Mouse (Mus musculus) lung, embryonic 14.5 days (tissue): ENCODE measurements around the gene Cd5l. TPM values are rescaled to one million over a fixed set of nuclear protein-coding genes. Genes with fewer than 3 reads are reported as not detected.
"Not testable (repeated sequence)": the region's sequence is repeated elsewhere in the genome, so short reads cannot be mapped to it uniquely, and the experiment has no call there.

Experiments
- ATAC-seq: fragments of 200-750 bp; cut with Nextera tagmentation; 2 replicates; pipeline ENCODE4 v1.8.0; 2017; ENCODE audit warnings: mild to moderate bottlenecking, moderate TSS enrichment, moderate library complexity; ENCODE audit not compliant: insufficient read depth
- DNase-seq: peaks from one replicate; pipeline ENCODE4 v3.0.0-alpha.2; 2015
- H3K27ac ChIP-seq: fragments of 300-500 bp; sonication (generic); 2 replicates; pipeline ENCODE4 v1.5.1; 2014; ENCODE audit warnings: low read depth, mild to moderate bottlenecking, moderate library complexity
- H3K27me3 ChIP-seq: fragments of 300-500 bp; sonication (generic); 2 replicates; pipeline ENCODE4 v1.6.1; 2014; ENCODE audit warnings: low read length, control low read depth; ENCODE audit not compliant: insufficient read depth
- H3K36me3 ChIP-seq: fragments of 300-500 bp; sonication (generic); 2 replicates; pipeline ENCODE4 v1.6.1; 2014; ENCODE audit warnings: control low read depth; ENCODE audit not compliant: insufficient read depth
- H3K4me1 ChIP-seq: fragments of 300-500 bp; sonication (generic); 2 replicates; pipeline ENCODE4 v1.6.1; 2014; ENCODE audit warnings: antibody characterized with exemption, control low read depth; ENCODE audit not compliant: insufficient read depth
- H3K4me2 ChIP-seq: fragments of 300-500 bp; sonication (generic); 2 replicates; pipeline ENCODE4 v1.6.1; 2014; ENCODE audit warnings: mild to moderate bottlenecking
- H3K4me3 ChIP-seq: fragments of 300-500 bp; sonication (generic); 2 replicates; pipeline ENCODE4 v1.5.1; 2014; ENCODE audit warnings: low read depth, low read length
- H3K9ac ChIP-seq: fragments of 300-500 bp; sonication (generic); 2 replicates; pipeline ENCODE4 v1.6.1; 2014
- H3K9me3 ChIP-seq: fragments of 300-500 bp; sonication (generic); 2 replicates; pipeline ENCODE4 v1.6.1; 2016; ENCODE audit warnings: low read depth, low read length, control low read depth
- CTCF ChIP-seq: IDR thresholded peaks from 2 replicates; pipeline ENCODE4 v1.5.1; 2016; ENCODE audit warnings: antibody characterized with exemption, low read depth
- WGBS: fragments of 180-500 bp; shearing (Covaris S2); extraction: QIAGEN DNeasy Blood & Tissue Kit; methylation state at CpG from one replicate; pipeline ENCODE4 v1.1.7; 2014; 5-methylcytosine and 5-hydroxymethylcytosine counted together
- polyA plus RNA-seq: library from polyadenylated mRNA; unstranded; fragments of >200 nt; fragmentation: Nextera tagmentation; extraction: Ambion mirVana; gene quantifications from 2 replicates; pipeline ENCODE4 v1.2.1, GENCODE M21; 2014

Cd5l gene
- 0.12 and 0.27 TPM in 2 replicates for polyA plus RNA-seq

GRCm38 (mm10) chr3:87357581-87357980 is at the start of gene Cd5l:
Cd5l (plus strand) TSS chr3:87357881.
- DNase-seq (no peak), ATAC-seq (no peak)
- no peak within 1 kb of the TSS for H3K9ac ChIP-seq
- no peak for TF ChIP-seq CTCF
- no peaks in the 10 kb centered on the region for H3K36me3 ChIP-seq
- H3K27me3 ChIP-seq = no peaks in the 10 kb centered on the region
- H3K27ac ChIP-seq = no peak within 1 kb of the TSS
- H3K4me1 ChIP-seq = no peaks in the 10 kb centered on the region
- H3K4me3 ChIP-seq = no peak within 1 kb of the TSS
- no peak within 1 kb of the TSS for H3K4me2 ChIP-seq
- H3K9me3 ChIP-seq = no peaks in the 10 kb centered on the region

GRCm38 (mm10) chr3:87309922-87310321 is 47.8 kb upstream of the Cd5l start:
- 58% methylated on average over 2 of the region's 2 CpGs for WGBS
- H3K27me3 ChIP-seq = no peaks in the 10 kb centered on the region
- H3K36me3 ChIP-seq = no peaks in the 10 kb centered on the region
- DNase-seq (peak; percentile 37), ATAC-seq (no peak)
- peak; percentile 42; the same call in 1 of the 2 replicates for TF ChIP-seq CTCF
- H3K9ac ChIP-seq = no peak overlapping the region
- H3K4me3 ChIP-seq = no peak overlapping the region
- H3K27ac ChIP-seq = no peak overlapping the region
- no peaks in the 10 kb centered on the region for H3K4me1 ChIP-seq
- no peak overlapping the region for H3K4me2 ChIP-seq
- no peaks in the 10 kb centered on the region for H3K9me3 ChIP-seq

DNA sequence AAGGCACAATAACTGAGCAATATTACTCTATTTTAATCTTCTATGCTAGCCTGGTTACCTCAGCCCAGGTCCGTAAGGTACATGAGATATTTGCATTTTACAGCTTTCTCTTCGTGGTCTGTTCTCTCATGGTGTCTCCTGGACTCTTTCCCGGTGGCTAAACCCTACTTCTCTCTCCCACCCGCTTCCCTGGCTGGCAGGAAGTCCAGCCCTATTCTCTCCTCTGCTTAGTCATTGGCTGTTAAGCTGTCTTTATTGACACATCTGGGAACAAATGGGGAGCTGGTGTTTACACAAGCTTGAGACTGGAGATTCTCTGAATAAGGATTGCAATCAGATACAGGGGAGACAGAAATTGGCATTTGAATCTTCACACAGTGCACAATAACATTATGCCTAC is 35.1 kb upstream of the Cd5l start:
- H3K9ac ChIP-seq = no peak overlapping the region
- H3K9me3 ChIP-seq = no peaks in the 10 kb centered on the region
- H3K27me3 ChIP-seq = no peaks in the 10 kb centered on the region
- no peak overlapping the region for H3K27ac ChIP-seq
- no peaks in the 10 kb centered on the region for H3K4me1 ChIP-seq
- no peaks in the 10 kb centered on the region for H3K36me3 ChIP-seq
- no peak for TF ChIP-seq CTCF
- no peak overlapping the region for H3K4me3 ChIP-seq
- no peak overlapping the region for H3K4me2 ChIP-seq
- peak; percentile 33 for DNase-seq
- no peak for ATAC-seq
- 47% methylated on average over 4 of the region's 4 CpGs for WGBS

DNA sequence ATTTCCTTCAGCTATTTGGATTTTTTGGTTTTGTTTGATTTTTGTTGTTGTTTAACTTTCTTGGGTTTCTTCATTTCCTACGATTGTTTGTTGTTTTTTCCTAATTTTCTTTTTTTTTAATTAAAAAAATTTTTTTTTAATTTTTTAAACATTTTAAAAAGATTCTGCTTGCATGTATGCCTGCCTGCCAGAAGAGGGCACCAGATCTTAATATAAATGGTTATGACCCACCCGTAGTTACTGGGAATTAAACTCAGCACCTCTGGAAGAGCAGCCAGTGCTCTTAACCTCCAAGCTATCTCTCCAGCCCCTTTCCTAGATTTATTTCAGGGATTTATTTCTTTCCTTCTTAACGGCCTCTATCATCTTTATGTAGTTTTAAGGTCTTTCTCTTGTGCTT is 33.9 kb upstream of the Cd5l start:
- H3K4me3 ChIP-seq = no peak overlapping the region
- H3K4me1 ChIP-seq = no peaks in the 10 kb centered on the region
- ATAC-seq (no peak), DNase-seq (peak; percentile 60)
- no peaks in the 10 kb centered on the region for H3K27me3 ChIP-seq
- no peak overlapping the region for H3K4me2 ChIP-seq
- no peaks in the 10 kb centered on the region for H3K9me3 ChIP-seq
- no peak overlapping the region for H3K9ac ChIP-seq
- no peak overlapping the region for H3K27ac ChIP-seq
- H3K36me3 ChIP-seq = no peaks in the 10 kb centered on the region
- peak; percentile 60 for TF ChIP-seq CTCF
- WGBS = 8% methylated on average over 3 of the region's 3 CpGs

DNA sequence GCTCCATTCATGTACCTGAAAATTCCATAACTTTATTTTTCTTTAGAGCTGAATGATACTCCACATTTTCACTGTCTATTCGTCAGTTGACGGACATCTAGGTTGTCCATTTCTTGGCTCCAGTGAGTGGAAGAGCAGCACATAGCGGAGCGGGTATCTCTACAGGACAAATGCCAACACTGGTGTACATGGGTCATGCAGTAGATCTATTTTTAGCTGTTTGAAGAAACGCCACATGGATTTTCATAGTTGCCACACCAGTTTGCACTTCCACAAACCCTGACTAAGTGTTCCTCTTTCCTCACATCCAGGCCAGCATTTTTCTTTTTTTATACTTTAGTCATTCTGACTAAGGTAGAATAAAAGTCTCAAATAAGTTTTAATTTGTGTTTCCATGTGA is 19.8 kb upstream of the Cd5l start:
- Histone ChIP-seq H3K4me3 (no peak overlapping the region), H3K9me3 (no peaks in the 10 kb centered on the region), H3K9ac (no peak overlapping the region), H3K27me3 (no peaks in the 10 kb centered on the region), H3K36me3 (no peaks in the 10 kb centered on the region), H3K4me1 (no peaks in the 10 kb centered on the region), H3K4me2 (no peak overlapping the region), H3K27ac (no peak overlapping the region)
- TF ChIP-seq CTCF = no peak
- 80% methylated on average over 5 of the region's 5 CpGs for WGBS
- ATAC-seq = no peak
- DNase-seq = no peak

DNA sequence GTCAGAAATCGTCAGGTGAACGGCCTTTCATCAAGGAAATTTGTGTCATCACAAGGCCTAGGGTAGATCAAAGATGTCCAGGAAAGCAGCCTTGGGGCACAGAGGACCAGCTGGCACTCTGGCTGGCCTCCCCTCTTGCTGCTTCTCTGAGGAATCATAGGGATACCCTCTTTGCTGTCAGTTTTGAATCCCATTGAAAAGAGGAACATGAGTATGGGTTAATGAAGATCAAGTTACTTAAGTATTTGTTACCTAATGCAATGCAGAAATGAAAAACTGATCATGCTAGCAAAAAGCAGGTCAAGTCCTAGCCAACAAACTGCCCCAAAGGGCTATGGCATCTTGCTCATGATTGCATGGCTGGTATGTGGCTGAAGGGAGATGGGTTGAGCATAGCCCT is 6.7 kb upstream of the Cd5l start:
- H3K4me3 ChIP-seq, H3K9me3 ChIP-seq, H3K9ac ChIP-seq, H3K4me1 ChIP-seq, H3K36me3 ChIP-seq, H3K27me3 ChIP-seq, DNase-seq, H3K27ac ChIP-seq, H3K4me2 ChIP-seq, ATAC-seq: not testable (repeated sequence)
- WGBS = 75% methylated on average over 2 of the region's 2 CpGs

DNA sequence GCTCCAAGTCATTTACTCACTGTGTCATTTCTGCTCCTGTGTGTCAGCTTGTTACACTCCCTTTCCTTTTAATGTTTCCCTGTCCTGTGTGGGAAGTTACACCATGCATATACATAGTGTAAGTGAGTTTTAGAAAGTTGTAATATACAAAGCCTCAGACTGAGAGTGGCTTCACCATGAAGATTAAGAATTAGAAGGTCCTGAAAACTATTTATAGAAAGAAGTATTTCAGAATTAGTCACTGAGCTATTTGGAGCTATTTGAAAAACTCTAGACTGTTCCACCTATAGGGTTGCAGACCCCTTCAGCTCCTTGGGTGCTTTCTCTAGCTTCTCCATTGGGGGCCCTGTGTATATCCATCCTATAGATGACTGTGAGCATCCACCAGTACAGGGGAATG is 1.5 kb downstream of the Cd5l start:
- ATAC-seq (no peak), DNase-seq (no peak)
- no peak overlapping the region for H3K4me3 ChIP-seq
- H3K9ac ChIP-seq = no peak overlapping the region
- no peak overlapping the region for H3K27ac ChIP-seq
- no peak for TF ChIP-seq CTCF
- no peaks in the 10 kb centered on the region for H3K9me3 ChIP-seq
- no peaks in the 10 kb centered on the region for H3K4me1 ChIP-seq
- no peaks in the 10 kb centered on the region for H3K36me3 ChIP-seq
- no peaks in the 10 kb centered on the region for H3K27me3 ChIP-seq
- H3K4me2 ChIP-seq = no peak overlapping the region

DNA sequence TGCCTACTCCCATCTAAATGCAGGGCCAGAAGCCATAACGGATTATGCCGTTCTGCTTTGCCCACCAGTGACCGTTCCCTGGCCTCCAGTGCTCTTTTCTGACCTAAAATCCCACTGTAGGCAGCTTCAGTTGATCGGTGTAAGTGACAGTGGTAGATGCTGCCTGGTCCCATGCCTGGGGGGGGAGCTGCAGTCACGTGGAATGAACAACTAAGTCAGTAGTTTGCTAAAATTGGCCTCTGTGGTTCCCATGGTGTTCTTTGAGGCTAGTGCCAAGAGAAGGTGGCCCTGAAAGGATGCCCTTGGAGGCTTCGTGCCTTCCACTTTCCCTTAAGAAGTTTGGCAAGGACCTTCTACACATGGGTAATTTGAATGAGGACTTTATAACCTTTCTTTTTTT is 2.8 kb downstream of the Cd5l start:
- TF ChIP-seq CTCF = no peak
- ATAC-seq (no peak), DNase-seq (no peak)
- Histone ChIP-seq H3K4me2 (no peak overlapping the region), H3K36me3 (no peaks in the 10 kb centered on the region), H3K9me3 (no peaks in the 10 kb centered on the region), H3K4me1 (no peaks in the 10 kb centered on the region), H3K4me3 (no peak overlapping the region), H3K27me3 (no peaks in the 10 kb centered on the region), H3K27ac (no peak overlapping the region), H3K9ac (no peak overlapping the region)
- 80% methylated on average over 6 of the region's 6 CpGs for WGBS
